Mouse (Mus musculus) limb, embryonic 12.5 days (tissue): Measurements from ENCODE around the gene Lrrc8d. TPM values are rescaled to one million over a fixed set of nuclear protein-coding genes. Genes with fewer than 3 reads are reported as not detected.
"Not testable (repeated sequence)": the region's sequence is repeated elsewhere in the genome, so short reads cannot be mapped to it uniquely, and the experiment has no call there.

ENCODE experiments used
- ATAC-seq: fragments of 200-750 bp; cut with Nextera tagmentation; 2 replicates; pipeline ENCODE4 v1.8.0; 2017; ENCODE audit warnings: low read depth, moderate TSS enrichment; ENCODE audit not compliant: insufficient number of reproducible peaks, insufficient read depth, low FRiP score, low TSS enrichment
- H3K27ac ChIP-seq: fragments of 300-500 bp; sonication (generic); 2 replicates; pipeline ENCODE4 v1.5.1; 2016; ENCODE audit warnings: mild to moderate bottlenecking, moderate library complexity
- H3K27me3 ChIP-seq: fragments of 300-500 bp; sonication (generic); 2 replicates; pipeline ENCODE4 v1.6.1; 2016; ENCODE audit warnings: mild to moderate bottlenecking, moderate library complexity
- H3K36me3 ChIP-seq: fragments of 300-500 bp; sonication (generic); 2 replicates; pipeline ENCODE4 v1.6.1; 2016; ENCODE audit warnings: mild to moderate bottlenecking, moderate library complexity
- H3K4me1 ChIP-seq: fragments of 300-500 bp; sonication (generic); replicated peaks from 2 replicates; pipeline ENCODE4 v1.6.1; 2016
- H3K4me2 ChIP-seq: fragments of 300-500 bp; sonication (generic); 2 replicates; pipeline ENCODE4 v1.6.1; 2016; ENCODE audit warnings: mild to moderate bottlenecking, moderate library complexity
- H3K4me3 ChIP-seq: fragments of 300-500 bp; sonication (generic); replicated peaks from 2 replicates; pipeline ENCODE4 v1.5.1; 2016; ENCODE audit warnings: mild to moderate bottlenecking
- H3K9ac ChIP-seq: fragments of 300-500 bp; sonication (generic); replicated peaks from 2 replicates; pipeline ENCODE4 v1.6.1; 2016; ENCODE audit warnings: mild to moderate bottlenecking, moderate library complexity
- H3K9me3 ChIP-seq: fragments of 300-500 bp; sonication (generic); 2 replicates; pipeline ENCODE4 v1.6.1; 2016; ENCODE audit warnings: mild to moderate bottlenecking, moderate library complexity
- WGBS: fragments of 180-500 bp; shearing (Covaris S2); methylation state at CpG from one replicate; pipeline ENCODE4 v1.1.7; 2016; 5-methylcytosine and 5-hydroxymethylcytosine counted together
- polyA plus RNA-seq: library from polyadenylated mRNA; unstranded; fragments of >200 nt; fragmentation: Nextera tagmentation; extraction: Ambion mirVana; gene quantifications from 2 replicates; pipeline ENCODE4 v1.2.1, GENCODE M21; 2016

The Lrrc8d gene
- polyA plus RNA-seq, 1 experiment from 2014 or later, result 22.9 TPM

DNA sequence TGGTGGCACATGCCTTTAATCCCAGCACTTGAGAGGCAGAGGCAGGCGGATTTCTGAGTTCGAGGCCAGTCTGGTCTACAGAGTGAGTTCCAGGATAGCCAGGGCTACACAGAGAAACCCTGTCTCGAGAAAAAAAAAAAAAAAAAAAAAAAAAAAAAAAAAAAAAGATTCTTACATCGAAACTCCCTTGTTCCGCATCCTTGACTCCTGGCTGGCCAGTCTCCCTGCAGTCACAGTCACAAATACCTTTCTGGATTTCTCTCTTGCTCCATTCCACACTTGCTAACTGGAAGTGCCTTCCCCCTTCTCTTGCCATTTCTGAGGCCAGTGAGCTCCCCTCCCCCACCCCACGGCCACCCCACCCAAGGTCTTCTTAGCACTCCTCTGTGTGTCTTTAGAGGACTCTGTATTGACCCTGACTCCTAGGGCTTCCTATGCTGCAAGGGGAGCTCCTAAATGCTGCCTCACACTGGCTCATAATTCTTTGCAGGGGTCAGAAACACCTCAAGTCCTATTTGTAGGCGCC lies 13.9 kb upstream of the Lrrc8d start:
- not testable (repeated sequence) for H3K36me3 ChIP-seq, H3K4me1 ChIP-seq, H3K9me3 ChIP-seq, H3K27ac ChIP-seq, ATAC-seq, H3K4me2 ChIP-seq, H3K4me3 ChIP-seq, H3K9ac ChIP-seq, H3K27me3 ChIP-seq
- WGBS, result 63% methylated on average over 7 of the region's 7 CpGs

DNA sequence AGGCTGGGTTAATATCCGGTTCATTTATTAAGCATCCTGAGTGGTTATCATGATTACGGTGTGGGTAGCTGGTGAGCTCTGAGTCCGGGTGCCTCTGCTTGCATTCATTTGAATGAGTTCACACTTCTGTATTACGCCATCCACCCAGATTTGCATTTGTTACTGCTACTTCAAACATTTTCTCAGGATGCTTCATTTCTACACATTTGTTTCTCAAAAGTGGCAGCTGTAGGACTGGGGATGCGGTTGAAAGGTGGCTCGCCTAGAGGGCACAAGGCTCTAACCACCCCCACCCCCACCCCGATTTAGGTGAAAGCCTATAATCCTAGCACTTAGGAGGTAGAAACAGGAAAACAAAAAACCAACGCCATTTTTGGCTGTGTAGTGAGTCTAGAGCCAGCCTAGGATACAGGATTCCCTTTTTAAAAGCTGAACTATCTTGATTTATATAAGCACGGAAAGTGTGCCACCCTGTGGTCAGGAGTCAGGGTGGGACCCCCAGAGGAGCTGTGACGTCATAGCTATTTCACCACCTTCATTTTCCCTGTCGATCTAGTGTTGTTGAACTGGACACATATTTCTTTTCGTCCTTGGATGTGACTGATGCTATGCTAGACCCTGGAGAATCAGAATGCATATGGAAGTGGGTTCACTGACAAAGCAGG lies 13.3 kb upstream of the Lrrc8d start:
- ATAC-seq, result no peak
- Histone ChIP-seq H3K4me3 (no peak overlapping the region), H3K9ac (no peak overlapping the region), H3K9me3 (no peaks in the 10 kb centered on the region), H3K27me3 (no peaks in the 10 kb centered on the region), H3K36me3 (no peaks in the 10 kb centered on the region), H3K27ac (no peak overlapping the region), H3K4me1 (peaks cover 8% of the 10 kb centered on the region), H3K4me2 (no peak overlapping the region)
- 56% methylated on average over 12 of the region's 12 CpGs for WGBS

DNA sequence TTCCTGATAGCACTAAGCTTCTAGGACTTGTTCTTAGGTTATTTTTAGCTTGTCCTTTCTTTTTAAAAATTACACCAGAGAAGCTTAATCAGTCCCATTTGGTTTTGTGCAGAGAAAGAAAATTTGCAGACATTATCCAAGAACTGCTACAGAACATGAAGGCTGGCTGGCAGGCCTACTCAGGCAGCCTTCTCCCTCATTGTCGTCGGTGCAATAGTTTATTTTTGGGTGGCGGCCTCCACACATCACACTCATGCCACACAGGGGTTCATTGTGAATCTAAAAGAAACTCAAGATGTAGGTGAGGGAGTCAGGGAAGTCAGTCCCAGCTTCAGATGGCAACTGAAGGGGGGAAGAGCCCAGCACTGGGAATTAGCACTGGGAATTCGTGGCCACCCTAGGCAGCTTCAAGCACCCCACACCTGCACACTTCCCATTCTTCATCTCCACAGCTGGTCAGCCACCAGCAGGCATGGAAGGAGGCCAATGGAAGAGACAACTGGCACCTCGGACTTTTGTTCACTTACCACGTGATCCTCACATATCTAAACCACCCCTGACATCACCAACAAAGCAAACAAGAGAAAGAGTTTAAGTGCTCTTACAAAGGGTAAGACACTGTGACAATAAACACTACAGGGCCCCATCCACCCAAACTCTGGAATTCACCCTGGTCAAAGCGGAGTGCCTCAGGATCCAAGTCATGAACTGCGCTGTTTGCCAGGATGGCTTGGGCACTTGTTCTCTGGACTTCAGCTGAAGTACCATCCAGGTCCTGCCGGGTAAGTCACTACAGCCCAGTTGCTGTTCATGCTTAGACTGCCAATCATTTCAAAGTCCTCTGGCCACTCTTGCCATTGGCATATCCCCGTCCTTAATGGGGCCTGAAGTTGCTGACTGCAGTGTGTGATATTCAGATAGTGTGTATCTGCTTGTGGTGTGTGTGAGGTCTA lies 9.0 kb upstream of the Lrrc8d start:
- H3K36me3 ChIP-seq, result no peaks in the 10 kb centered on the region
- H3K9ac ChIP-seq, result no peak overlapping the region
- no peak for ATAC-seq
- H3K4me3 ChIP-seq, result no peak overlapping the region
- H3K4me1 ChIP-seq, result no peaks in the 10 kb centered on the region; the same call in 1 of the 2 replicates
- 79% methylated on average over 10 of the region's 10 CpGs for WGBS
- no peaks in the 10 kb centered on the region for H3K27me3 ChIP-seq
- no peak overlapping the region for H3K27ac ChIP-seq
- no peak overlapping the region for H3K4me2 ChIP-seq
- no peaks in the 10 kb centered on the region for H3K9me3 ChIP-seq

DNA sequence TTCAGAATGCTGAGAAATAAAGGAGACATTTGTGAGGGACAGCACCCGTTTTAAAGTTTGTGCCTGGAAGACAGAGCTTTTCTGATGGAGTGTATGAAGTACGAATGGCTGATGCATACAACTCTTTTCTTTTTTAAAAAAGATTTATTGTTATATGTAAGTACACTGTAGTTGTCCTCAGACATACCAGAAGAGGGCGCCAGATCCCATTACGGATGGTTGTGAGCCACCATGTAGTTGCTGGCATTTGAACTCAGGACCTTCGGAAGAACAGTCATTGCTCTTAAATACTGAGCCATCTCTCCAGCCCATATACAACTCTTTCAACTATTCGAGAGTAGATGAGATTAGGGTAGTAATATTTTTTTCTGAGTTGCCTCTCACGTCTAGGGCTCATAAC lies 8.1 kb upstream of the Lrrc8d start:
- 85% methylated on average over 7 of the region's 7 CpGs for WGBS
- no peak overlapping the region for H3K9ac ChIP-seq

DNA sequence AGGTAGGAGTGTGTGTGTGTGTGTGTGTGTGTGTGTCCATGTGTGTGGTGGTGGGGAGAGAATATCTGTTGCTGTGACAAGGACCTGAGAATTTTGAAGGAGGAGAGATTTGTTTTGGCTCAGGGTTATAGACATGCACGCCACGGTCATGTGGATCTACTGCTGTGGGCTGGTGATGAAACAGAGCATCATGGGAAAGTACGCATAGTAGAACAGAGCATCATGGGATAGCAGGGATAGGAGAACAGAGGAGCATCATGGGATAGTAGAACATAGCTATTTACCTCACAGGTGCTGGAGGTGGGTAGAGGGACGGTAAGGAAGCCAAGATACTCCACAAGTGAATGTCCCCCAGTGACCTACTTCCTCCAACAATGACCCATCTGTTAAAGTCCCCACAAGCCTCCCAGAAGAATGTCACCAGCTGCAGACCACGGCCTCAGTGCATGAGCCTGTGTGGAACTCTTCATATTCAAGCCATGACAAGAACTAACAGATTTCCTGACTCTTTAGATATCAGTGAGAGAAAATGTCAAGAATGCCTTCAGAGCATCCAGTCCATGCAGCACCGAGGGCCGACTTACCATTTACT lies 5.3 kb upstream of the Lrrc8d start:
- Histone ChIP-seq H3K27me3 (peaks cover 7% of the 10 kb centered on the region), H3K9ac (no peak overlapping the region), H3K36me3 (no peaks in the 10 kb centered on the region), H3K4me1 (peaks cover 3% of the 10 kb centered on the region; the same call in 1 of the 2 replicates), H3K4me2 (no peak overlapping the region), H3K9me3 (no peaks in the 10 kb centered on the region), H3K4me3 (no peak overlapping the region), H3K27ac (no peak overlapping the region)
- 83% methylated on average over 7 of the region's 7 CpGs for WGBS
- ATAC-seq, result no peak

More for the DNA sequence above, 8.1 kb upstream of the Lrrc8d start:
- H3K27ac ChIP-seq, result no peak overlapping the region
- no peaks in the 10 kb centered on the region for H3K36me3 ChIP-seq
- no peak overlapping the region for H3K4me2 ChIP-seq
- H3K9me3 ChIP-seq, result no peaks in the 10 kb centered on the region
- no peak overlapping the region for H3K4me3 ChIP-seq
- H3K4me1 ChIP-seq, result no peaks in the 10 kb centered on the region
- ATAC-seq, result no peak
- no peaks in the 10 kb centered on the region for H3K27me3 ChIP-seq

DNA sequence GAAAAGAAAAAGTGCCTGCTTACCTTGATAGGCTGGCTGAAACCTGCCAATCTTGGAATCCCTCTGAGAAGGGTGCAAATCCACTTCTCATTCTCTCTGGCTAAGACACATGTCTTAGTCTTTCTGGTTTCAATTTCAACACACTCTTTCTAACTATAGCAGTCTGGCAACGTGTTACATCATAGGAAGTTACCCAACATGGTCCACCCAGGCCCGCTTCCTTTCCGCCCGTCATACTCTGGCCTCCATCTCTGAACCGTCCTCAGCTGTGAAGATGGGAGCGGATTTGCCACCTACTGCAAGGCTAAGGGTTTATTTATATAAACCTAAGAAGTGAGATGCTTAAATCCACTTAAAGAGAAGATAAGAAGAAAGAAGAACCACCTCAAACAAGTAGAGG lies 3.7 kb upstream of the Lrrc8d start:
- no peak overlapping the region for H3K27ac ChIP-seq
- H3K9me3 ChIP-seq, result no peaks in the 10 kb centered on the region
- WGBS, result 87% methylated on average over 6 of the region's 6 CpGs
- H3K4me3 ChIP-seq, result no peak overlapping the region
- no peak for ATAC-seq
- no peak overlapping the region for H3K9ac ChIP-seq
- H3K4me2 ChIP-seq, result no peak overlapping the region
- H3K4me1 ChIP-seq, result peaks cover 12% of the 10 kb centered on the region
- H3K27me3 ChIP-seq, result peaks cover 9% of the 10 kb centered on the region
- no peaks in the 10 kb centered on the region for H3K36me3 ChIP-seq

DNA sequence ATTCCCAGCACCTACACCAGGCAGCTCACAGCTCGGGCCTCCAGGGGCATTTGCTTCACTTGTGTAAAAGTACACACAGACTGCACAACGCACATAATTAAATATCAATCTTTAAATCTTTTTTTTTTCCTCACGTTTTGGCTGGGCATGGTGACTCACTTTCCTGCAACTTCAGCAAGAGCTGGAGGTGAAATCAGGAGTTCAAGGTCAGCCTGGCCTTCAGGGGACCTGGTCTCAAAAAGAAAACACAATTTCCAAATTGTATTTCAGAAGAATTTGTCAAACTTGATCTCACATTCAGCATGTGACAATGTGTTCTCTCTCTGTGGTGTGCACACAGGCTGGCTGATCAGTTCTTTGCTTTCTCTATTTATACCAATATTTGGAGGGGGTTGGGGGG lies 1.9 kb upstream of the Lrrc8d start:
- H3K4me3 ChIP-seq, result no peak overlapping the region

GRCm38 (mm10) chr5:105698694-105699093 lies 1.1 kb upstream of the Lrrc8d start:
- no peaks in the 10 kb centered on the region for H3K9me3 ChIP-seq
- no peak overlapping the region for H3K27ac ChIP-seq
- H3K4me3 ChIP-seq, result no peak overlapping the region
- H3K4me1 ChIP-seq, result peaks cover 23% of the 10 kb centered on the region
- no peaks in the 10 kb centered on the region for H3K36me3 ChIP-seq
- H3K4me2 ChIP-seq, result peak overlapping the region; percentile 90
- H3K27me3 ChIP-seq, result peaks cover 9% of the 10 kb centered on the region
- no peak for ATAC-seq
- WGBS, result 23% methylated on average over 7 of the region's 7 CpGs
- H3K9ac ChIP-seq, result no peak overlapping the region

More for the DNA sequence above, 1.9 kb upstream of the Lrrc8d start:
- H3K4me2 ChIP-seq, result no peak overlapping the region
- H3K4me1 ChIP-seq, result peaks cover 15% of the 10 kb centered on the region
- H3K9me3 ChIP-seq, result no peaks in the 10 kb centered on the region
- H3K27ac ChIP-seq, result no peak overlapping the region
- no peak overlapping the region for H3K9ac ChIP-seq
- H3K36me3 ChIP-seq, result no peaks in the 10 kb centered on the region
- 93% methylated on average over 3 of the region's 3 CpGs for WGBS
- H3K27me3 ChIP-seq, result peaks cover 9% of the 10 kb centered on the region
- ATAC-seq, result no peak

- H3K9ac ChIP-seq, result peak overlapping the region; percentile 95
- ATAC-seq, result peak; percentile 45
- peaks cover 38% of the 10 kb centered on the region for H3K4me1 ChIP-seq
- peak overlapping the region; percentile 80 for H3K27ac ChIP-seq
- no peaks in the 10 kb centered on the region for H3K9me3 ChIP-seq
- H3K4me3 ChIP-seq, result peak overlapping the region; percentile 92
- WGBS, result under 1% methylated on average over 101 of the region's 101 CpGs
- peak overlapping the region; percentile 90 for H3K4me2 ChIP-seq
- peaks cover 9% of the 10 kb centered on the region for H3K27me3 ChIP-seq
- 0 out of 2 replicates have a peak, but pooled peaks cover 4% of the 10 kb centered on the region for H3K36me3 ChIP-seq
Measured at GRCm38 (mm10) chr5:105700070-105700851, 492 bp downstream of the Lrrc8d start.

DNA sequence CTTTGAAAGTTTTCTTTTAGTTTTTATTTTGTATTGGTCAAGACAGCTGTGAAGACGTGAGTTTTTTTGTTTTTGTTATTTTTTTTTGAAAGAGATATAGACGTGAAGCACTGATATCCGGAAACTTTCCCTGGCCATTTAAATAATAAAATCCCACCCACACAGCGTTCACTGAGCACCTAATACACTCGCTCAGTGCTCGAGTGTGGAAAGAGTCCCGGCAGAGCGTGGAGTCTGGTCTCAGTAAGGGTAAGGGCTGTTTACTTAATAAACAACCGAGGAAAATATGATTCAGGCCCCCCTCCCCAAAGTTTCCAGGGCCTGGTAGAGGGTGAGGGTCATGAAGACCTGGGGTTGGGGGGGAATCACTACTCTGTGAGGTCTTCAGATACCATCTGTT lies 1.6 kb downstream of the Lrrc8d start:
- WGBS, result 70% methylated on average over 9 of the region's 9 CpGs
- ATAC-seq, result no peak
- no peak overlapping the region for H3K9ac ChIP-seq

More for the DNA sequence above, 1.6 kb downstream of the Lrrc8d start:
- peak overlapping the region; percentile 90 for H3K4me2 ChIP-seq
- H3K4me1 ChIP-seq, result peaks cover 38% of the 10 kb centered on the region
- H3K9me3 ChIP-seq, result no peaks in the 10 kb centered on the region
- peak overlapping the region; percentile 92 for H3K4me3 ChIP-seq
- H3K27ac ChIP-seq, result no peak overlapping the region
- peaks cover 9% of the 10 kb centered on the region for H3K27me3 ChIP-seq
- H3K36me3 ChIP-seq, result 0 out of 2 replicates have a peak, but pooled peaks cover 8% of the 10 kb centered on the region
